Mouse (Mus musculus): Measurements from ENCODE around the gene Nrcam.

GRCm38 (mm10) chr12:44337136-44337640 lies 8.5 kb downstream of the Nrcam start:
- TF ChIP-seq POLR2A (IDR thresholded peaks at IDR 0.05; ENCODE audit: insufficient read length, low read depth) (no peak), USF1 (IDR thresholded peaks at IDR 0.05; ENCODE audit: low read depth) (no peak), MYOG (IDR thresholded peaks at IDR 0.05; ENCODE audit: control insufficient read depth in 1 of 3, insufficient read depth in 1 of 3, insufficient read length in 2 of 3, low read depth in 2 of 3) (no peak), CEBPB (IDR thresholded peaks at IDR 0.05; ENCODE audit: insufficient read depth, poor library complexity, severe bottlenecking) (no peak), TCF3 (IDR thresholded peaks at IDR 0.05; ENCODE audit: insufficient read length, low read depth) (no peak), TCF12 (IDR thresholded peaks at IDR 0.05; ENCODE audit: insufficient read depth, poor library complexity, severe bottlenecking) (no peak), E2F4 (IDR thresholded peaks at IDR 0.05; ENCODE audit: insufficient read depth) (no peak)
